Mouse (Mus musculus): ENCODE measurements at regions not wholly inside any gene's neighbourhood (a gene's known extent, or its start where the extent isn't known, plus 50 kb on each side); places are given as distances from the start of the nearest gene placed in this dataset.

- no peak for ATAC-seq (replicated peaks in 1 of 2; ENCODE audit: insufficient read depth in 1 of 2, low FRiP score in 2 of 2, low TSS enrichment in 1 of 2, low read depth in 1 of 2, poor library complexity in 2 of 2, severe bottlenecking in 2 of 2)
These were observed 331.7 kb downstream of the Etnk1 start for GRCm38 (mm10) chr6:143498764-143499163.

- no peak for ATAC-seq (replicated peaks in 1 of 2; ENCODE audit: insufficient read depth in 1 of 2, low FRiP score in 2 of 2, low TSS enrichment in 1 of 2, low read depth in 1 of 2, poor library complexity in 2 of 2, severe bottlenecking in 2 of 2)
These were observed 332.4 kb downstream of the Etnk1 start for GRCm38 (mm10) chr6:143499259-143500043.

- no peak for ATAC-seq (replicated peaks in 1 of 2; ENCODE audit: insufficient read depth in 1 of 2, low FRiP score in 2 of 2, low TSS enrichment in 1 of 2, low read depth in 1 of 2, poor library complexity in 2 of 2, severe bottlenecking in 2 of 2)
These were observed 335.8 kb downstream of the Etnk1 start for GRCm38 (mm10) chr6:143502803-143503202.

GRCm38 (mm10) chr6:143503953-143504352, 336.9 kb downstream of the Etnk1 start:
- ATAC-seq (replicated peaks in 1 of 2; ENCODE audit: insufficient read depth in 1 of 2, low FRiP score in 2 of 2, low TSS enrichment in 1 of 2, low read depth in 1 of 2, poor library complexity in 2 of 2, severe bottlenecking in 2 of 2) = no peak

- ATAC-seq (replicated peaks in 1 of 2; ENCODE audit: insufficient read depth in 1 of 2, low FRiP score in 2 of 2, low TSS enrichment in 1 of 2, low read depth in 1 of 2, poor library complexity in 2 of 2, severe bottlenecking in 2 of 2) = no peak
These were observed 346.4 kb downstream of the Etnk1 start for GRCm38 (mm10) chr6:143513459-143513858.

GRCm38 (mm10) chr6:143515137-143515536, 348.1 kb downstream of the Etnk1 start:
- ATAC-seq (replicated peaks in 1 of 2; ENCODE audit: insufficient read depth in 1 of 2, low FRiP score in 2 of 2, low TSS enrichment in 1 of 2, low read depth in 1 of 2, poor library complexity in 2 of 2, severe bottlenecking in 2 of 2) = no peak

GRCm38 (mm10) chr6:143516746-143517145, 349.7 kb downstream of the Etnk1 start:
- no peak for ATAC-seq (replicated peaks in 1 of 2; ENCODE audit: insufficient read depth in 1 of 2, low FRiP score in 2 of 2, low TSS enrichment in 1 of 2, low read depth in 1 of 2, poor library complexity in 2 of 2, severe bottlenecking in 2 of 2)

GRCm38 (mm10) chr6:143518476-143518875, 351.5 kb downstream of the Etnk1 start:
- ATAC-seq (replicated peaks in 1 of 2; ENCODE audit: insufficient read depth in 1 of 2, low FRiP score in 2 of 2, low TSS enrichment in 1 of 2, low read depth in 1 of 2, poor library complexity in 2 of 2, severe bottlenecking in 2 of 2) = no peak

GRCm38 (mm10) chr6:143519668-143520067, 352.6 kb downstream of the Etnk1 start:
- no peak for ATAC-seq (replicated peaks in 1 of 2; ENCODE audit: insufficient read depth in 1 of 2, low FRiP score in 2 of 2, low TSS enrichment in 1 of 2, low read depth in 1 of 2, poor library complexity in 2 of 2, severe bottlenecking in 2 of 2)

GRCm38 (mm10) chr6:143525092-143525491, 358.1 kb downstream of the Etnk1 start:
- ATAC-seq (replicated peaks in 1 of 2; ENCODE audit: insufficient read depth in 1 of 2, low FRiP score in 2 of 2, low TSS enrichment in 1 of 2, low read depth in 1 of 2, poor library complexity in 2 of 2, severe bottlenecking in 2 of 2) = no peak

GRCm38 (mm10) chr6:143528898-143529297, 361.9 kb downstream of the Etnk1 start:
- no peak for ATAC-seq (replicated peaks in 1 of 2; ENCODE audit: insufficient read depth in 1 of 2, low FRiP score in 2 of 2, low TSS enrichment in 1 of 2, low read depth in 1 of 2, poor library complexity in 2 of 2, severe bottlenecking in 2 of 2)

GRCm38 (mm10) chr6:143530372-143531224, 363.6 kb downstream of the Etnk1 start:
- ATAC-seq (replicated peaks in 1 of 2; ENCODE audit: insufficient read depth in 1 of 2, low FRiP score in 2 of 2, low TSS enrichment in 1 of 2, low read depth in 1 of 2, poor library complexity in 2 of 2, severe bottlenecking in 2 of 2) = no peak

- no peak for ATAC-seq (replicated peaks in 1 of 2; ENCODE audit: insufficient read depth in 1 of 2, low FRiP score in 2 of 2, low TSS enrichment in 1 of 2, low read depth in 1 of 2, poor library complexity in 2 of 2, severe bottlenecking in 2 of 2)
These were observed 364.5 kb downstream of the Etnk1 start for GRCm38 (mm10) chr6:143531477-143531876.

- no peak for ATAC-seq (replicated peaks in 1 of 2; ENCODE audit: insufficient read depth in 1 of 2, low FRiP score in 2 of 2, low TSS enrichment in 1 of 2, low read depth in 1 of 2, poor library complexity in 2 of 2, severe bottlenecking in 2 of 2)
These were observed 365.4 kb downstream of the Etnk1 start for GRCm38 (mm10) chr6:143532380-143532779.

GRCm38 (mm10) chr6:143535265-143535664, 368.2 kb downstream of the Etnk1 start:
- no peak for ATAC-seq (replicated peaks in 1 of 2; ENCODE audit: insufficient read depth in 1 of 2, low FRiP score in 2 of 2, low TSS enrichment in 1 of 2, low read depth in 1 of 2, poor library complexity in 2 of 2, severe bottlenecking in 2 of 2)

GRCm38 (mm10) chr6:143535726-143536125, 368.7 kb downstream of the Etnk1 start:
- ATAC-seq (replicated peaks in 1 of 2; ENCODE audit: insufficient read depth in 1 of 2, low FRiP score in 2 of 2, low TSS enrichment in 1 of 2, low read depth in 1 of 2, poor library complexity in 2 of 2, severe bottlenecking in 2 of 2) = no peak

- no peak for ATAC-seq (replicated peaks in 1 of 2; ENCODE audit: insufficient read depth in 1 of 2, low FRiP score in 2 of 2, low TSS enrichment in 1 of 2, low read depth in 1 of 2, poor library complexity in 2 of 2, severe bottlenecking in 2 of 2)
These were observed 369.7 kb downstream of the Etnk1 start for GRCm38 (mm10) chr6:143536525-143537293.

GRCm38 (mm10) chr6:143547406-143547903, 380.4 kb downstream of the Etnk1 start:
- no peak for ATAC-seq (replicated peaks in 1 of 2; ENCODE audit: insufficient read depth in 1 of 2, low FRiP score in 2 of 2, low TSS enrichment in 1 of 2, low read depth in 1 of 2, poor library complexity in 2 of 2, severe bottlenecking in 2 of 2)
